ENCODE assay signal across 25 mouse cellular contexts in the genomic region with DNA sequence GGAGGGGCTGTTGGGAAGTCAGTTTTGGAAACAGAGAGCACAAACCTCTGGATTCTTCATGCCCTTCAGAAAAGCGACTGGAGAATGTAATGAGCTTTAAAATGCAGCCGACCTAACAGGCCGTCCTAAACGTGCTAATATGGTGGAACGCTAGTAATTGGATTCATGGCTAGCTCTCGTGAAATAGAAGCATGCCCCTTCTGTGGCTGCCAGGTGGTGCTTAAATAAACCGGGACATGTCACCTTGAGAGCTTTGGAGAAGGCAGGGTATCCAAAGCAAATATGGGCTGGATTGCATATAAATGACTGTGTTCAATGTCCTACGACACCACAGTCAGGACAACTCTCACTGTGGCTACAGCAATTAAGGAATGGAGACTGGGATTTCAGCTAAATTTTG. TPM values are rescaled to one million over a fixed set of nuclear protein-coding genes. Genes with fewer than 3 reads are reported as not detected.
DNase-seq lines count a peak whose midpoint lies in the region; ATAC-seq and TF ChIP-seq lines count a peak whose summit lies in the region.
"Had no signal": no experiment of that assay in that cellular context is flagged by ENCODE, and none has a peak within 500 bp of the region (broad histone marks: within the 10 kb centered on the region; RNA-seq: fewer than 3 reads in every experiment).

No protein-coding gene starts in this region.

- H3K4me1 ChIP-seq in kidney, embryonic 15.5 days, result no peaks in the 10 kb centered on the region
- H3K4me1 ChIP-seq in kidney, postnatal 0 days (replicated peaks; ENCODE audit: insufficient read depth, low read length), result no peaks in the 10 kb centered on the region
- H3K4me1 ChIP-seq: embryonic facial prominence, embryonic 13.5 days; forebrain, embryonic 12.5 days; heart, embryonic 15.5 days; hindbrain, embryonic 10.5 days had no signal

- H3K36me3 ChIP-seq in kidney, embryonic 15.5 days, result no peaks in the 10 kb centered on the region
- no peaks in the 10 kb centered on the region for H3K36me3 ChIP-seq in kidney, postnatal 0 days (ENCODE audit: insufficient read depth, low read length)
- H3K36me3 ChIP-seq: embryonic facial prominence, embryonic 13.5 days; forebrain, embryonic 12.5 days; G1E; heart, embryonic 15.5 days; hindbrain, embryonic 10.5 days had no signal

- DNase-seq in heart, adult 11 months, result peak; percentile 42
- DNase-seq in heart, postnatal 4 days, result no peak
- DNase-seq in kidney, adult 8-10 months, result peak; percentile 30 to 79
- DNase-seq in kidney, postnatal 0 days (ENCODE audit: low spot score), result no peak
- DNase-seq in right cerebral cortex, adult 18-20 months, result no peak
- DNase-seq in left cerebral cortex, postnatal 4 days, result no peak
- DNase-seq: adrenal gland, adult 8-10 months; adrenal gland, postnatal 36 days; B cell, adult 2 months; cerebellum, adult 11-12 months; cerebellum, adult 9-11 months; cerebellum, postnatal 36 days; gastrocnemius, postnatal 10 days; heart, adult 2 months; heart, postnatal 14 days had no signal

- H3K9me3 ChIP-seq in kidney, embryonic 15.5 days (replicated peaks), result 0 out of 2 replicates have a peak, but pooled peaks cover 2% of the 10 kb centered on the region
- no peaks in the 10 kb centered on the region for H3K9me3 ChIP-seq in kidney, postnatal 0 days (replicated peaks; ENCODE audit: low read length)
- H3K9me3 ChIP-seq: heart, embryonic 15.5 days had no signal

- H3K27ac ChIP-seq in kidney, embryonic 15.5 days, result no peak overlapping the region
- peak overlapping the region; percentile 42; the same call in 1 of the 2 replicates for H3K27ac ChIP-seq in kidney, postnatal 0 days
- H3K27ac ChIP-seq: embryonic facial prominence, embryonic 13.5 days; forebrain, embryonic 12.5 days; heart, adult 2 months; heart, embryonic 15.5 days; hindbrain, embryonic 10.5 days; hindbrain, embryonic 14.5 days had no signal

- ATAC-seq in kidney, embryonic 15.5 days (replicated peaks; ENCODE audit: low FRiP score), result no peak
- ATAC-seq in kidney, postnatal 0 days (replicated peaks; ENCODE audit: low FRiP score, low read depth), result no peak
- ATAC-seq: CD4-positive, CD25-positive, alpha-beta regulatory T cell, adult 4 months; forebrain, embryonic 16.5 days had no signal

- H3K4me3 ChIP-seq in kidney, embryonic 15.5 days (replicated peaks), result no peak overlapping the region
- no peak overlapping the region for H3K4me3 ChIP-seq in kidney, postnatal 0 days (replicated peaks; ENCODE audit: low read depth, low read length)
- H3K4me3 ChIP-seq: embryonic facial prominence, embryonic 13.5 days; forebrain, embryonic 12.5 days; heart, adult 2 months; heart, embryonic 15.5 days; hindbrain, embryonic 10.5 days had no signal

- H3K9ac ChIP-seq in kidney, embryonic 15.5 days, result no peak overlapping the region
- H3K9ac ChIP-seq in kidney, postnatal 0 days (ENCODE audit: low read depth, low read length), result no peak overlapping the region
- H3K9ac ChIP-seq: embryonic facial prominence, embryonic 13.5 days; forebrain, embryonic 12.5 days; heart, embryonic 15.5 days; hindbrain, embryonic 14.5 days had no signal

- H3K27me3 ChIP-seq in kidney, embryonic 15.5 days, result no peaks in the 10 kb centered on the region
- H3K27me3 ChIP-seq in kidney, postnatal 0 days (ENCODE audit: insufficient read depth, low read length), result no peaks in the 10 kb centered on the region
- H3K27me3 ChIP-seq: embryonic facial prominence, embryonic 13.5 days; forebrain, embryonic 12.5 days; heart, embryonic 15.5 days had no signal

- TF ChIP-seq CTCF in kidney, postnatal 0 days (IDR thresholded peaks at IDR 0.05; ENCODE audit: low read depth), result no peak

- intact Hi-C loops in left cerebral cortex, postnatal 4 days (cut with DNase I), result no loop called here

- no peak overlapping the region for H3K4me2 ChIP-seq in kidney, embryonic 15.5 days
- H3K4me2 ChIP-seq in kidney, postnatal 0 days (ENCODE audit: low read length), result no peak overlapping the region
- H3K4me2 ChIP-seq: embryonic facial prominence, embryonic 13.5 days; forebrain, embryonic 12.5 days; heart, embryonic 11.5 days; heart, embryonic 15.5 days; hindbrain, embryonic 14.5 days had no signal

- WGBS in kidney, embryonic 15.5 days, result 70% methylated on average over 8 of the region's 8 CpGs
- WGBS in kidney, postnatal 0 days, result 60% methylated on average over 8 of the region's 8 CpGs

RNA-seq across cellular contexts. Expression of a gene that starts 35.4 kb away (rescaled TPM):
- total RNA-seq in heart, postnatal 4 days (2021), result 1 to 10 TPM; 6.1 to 6.7 TPM
- polyA plus RNA-seq in kidney, embryonic 15.5 days (2015; fragmentation: Nextera tagmentation; extraction: Ambion mirVana), result 10.6 and 12.0 TPM in 2 replicates
- 12.3 and 12.5 TPM in 2 replicates for polyA plus RNA-seq in kidney, postnatal 0 days (2015; fragmentation: Nextera tagmentation; extraction: Ambion mirVana)
- total RNA-seq in left cerebral cortex, postnatal 4 days (2021), result 100 to 1,000 TPM; 144 to 151 TPM

Comparison
In these comparisons a context has a peak if more than half of its experiments do, and no peak if none do; other contexts are left out.
1. DNase-seq: peak in heart, adult 11 months (single experiment) and kidney, adult 8-10 months (2 of 2); none in heart, postnatal 4 days (single experiment), kidney, postnatal 0 days (single experiment), right cerebral cortex, adult 18-20 months (single experiment) and left cerebral cortex, postnatal 4 days (single experiment).
2. RNA of a gene that starts 35.4 kb away (total RNA-seq): 144 to 151 TPM in left cerebral cortex, postnatal 4 days; 6.1 to 6.7 TPM in heart, postnatal 4 days; every median in the first group is over 10 times any median in the second.